Mouse (Mus musculus) spleen, adult 12 weeks (tissue): ENCODE measurements at regions not wholly inside any gene's neighbourhood (a gene's known extent, or its start where the extent isn't known, plus 50 kb on each side); places are given as distances from the start of the nearest gene placed in this dataset.

ENCODE experiments used
- DNase-seq: peaks from one replicate; pipeline ENCODE4 v3.0.0; 2022; ENCODE audit warnings: low spot score

GRCm38 (mm10) chr3:149625497-149625896 is 635.1 kb upstream of the Adgrl2 start:
- DNase-seq, result no peak

- DNase-seq, result no peak
Measured at GRCm38 (mm10) chr3:149625066-149625465, 634.7 kb upstream of the Adgrl2 start.

GRCm38 (mm10) chr3:149623851-149624532 is 633.6 kb upstream of the Adgrl2 start:
- DNase-seq, result no peak

- no peak for DNase-seq
Measured at GRCm38 (mm10) chr3:149603865-149604264, 613.5 kb upstream of the Adgrl2 start.

- DNase-seq, result no peak
Measured at GRCm38 (mm10) chr3:149601276-149601675, 610.9 kb upstream of the Adgrl2 start.

GRCm38 (mm10) chr3:149594470-149594869 is 604.1 kb upstream of the Adgrl2 start:
- DNase-seq, result no peak

- no peak for DNase-seq
Measured at GRCm38 (mm10) chr3:149585769-149586168, 595.4 kb upstream of the Adgrl2 start.

GRCm38 (mm10) chr3:149581141-149581540 is 590.8 kb upstream of the Adgrl2 start:
- no peak for DNase-seq

GRCm38 (mm10) chr3:149575678-149576077 is 585.3 kb upstream of the Adgrl2 start:
- DNase-seq, result no peak

GRCm38 (mm10) chr3:149566853-149567252 is 576.5 kb upstream of the Adgrl2 start:
- DNase-seq, result no peak

GRCm38 (mm10) chr3:149550231-149550951 is 560.0 kb upstream of the Adgrl2 start:
- no peak for DNase-seq

- DNase-seq, result no peak
Measured at GRCm38 (mm10) chr3:149547045-149547444, 556.7 kb upstream of the Adgrl2 start.

GRCm38 (mm10) chr3:149546256-149546655 is 555.9 kb upstream of the Adgrl2 start:
- no peak for DNase-seq

GRCm38 (mm10) chr3:149534183-149534582 is 543.8 kb upstream of the Adgrl2 start:
- DNase-seq, result no peak

GRCm38 (mm10) chr3:149530026-149530607 is 539.8 kb upstream of the Adgrl2 start:
- no peak for DNase-seq

- no peak for DNase-seq
Measured at GRCm38 (mm10) chr3:149526509-149526908, 536.2 kb upstream of the Adgrl2 start.

- DNase-seq, result no peak
Measured at GRCm38 (mm10) chr3:149519575-149519929, 529.2 kb upstream of the Adgrl2 start.

- DNase-seq, result no peak
Measured at GRCm38 (mm10) chr3:149518928-149519574, 528.7 kb upstream of the Adgrl2 start.

GRCm38 (mm10) chr3:149517537-149517936 is 527.2 kb upstream of the Adgrl2 start:
- DNase-seq, result no peak

- no peak for DNase-seq
Measured at GRCm38 (mm10) chr3:149509178-149509577, 518.8 kb upstream of the Adgrl2 start.

- no peak for DNase-seq
Measured at GRCm38 (mm10) chr3:149508671-149509070, 518.3 kb upstream of the Adgrl2 start.

- no peak for DNase-seq
Measured at GRCm38 (mm10) chr3:149505692-149506091, 515.3 kb upstream of the Adgrl2 start.

GRCm38 (mm10) chr3:149503992-149504391 is 513.6 kb upstream of the Adgrl2 start:
- DNase-seq, result no peak
